24 mouse cellular contexts compared by ENCODE assay signal in genomic region chr3:102954476-102954875, GRCm38 (mm10). TPM values are rescaled to one million over a fixed set of nuclear protein-coding genes. Genes with fewer than 3 reads are reported as not detected.
"Had no signal": no experiment of that assay in that cellular context is flagged by ENCODE, and none has a peak within 500 bp of the region (broad histone marks: within the 10 kb centered on the region; RNA-seq: fewer than 3 reads in every experiment).

No protein-coding gene starts in this region.

- H3K9me3 ChIP-seq: neural tube, embryonic 13.5 days; neural tube, embryonic 15.5 days; stomach, embryonic 15.5 days had no signal

- H3K4me2 ChIP-seq: neural tube, embryonic 13.5 days; neural tube, embryonic 15.5 days; stomach, embryonic 15.5 days had no signal

- H3K4me1 ChIP-seq: neural tube, embryonic 13.5 days; neural tube, embryonic 15.5 days; stomach, embryonic 15.5 days had no signal

- H3K27me3 ChIP-seq: neural tube, embryonic 13.5 days; neural tube, embryonic 15.5 days; stomach, embryonic 15.5 days had no signal

- H3K4me3 ChIP-seq: neural tube, embryonic 13.5 days; neural tube, embryonic 15.5 days; stomach, embryonic 15.5 days had no signal

- DNase-seq: retina, postnatal 1 day; right cerebral cortex, adult 18-20 months; right cerebral cortex, postnatal 14 days; right cerebral cortex, postnatal 25 days; right cerebral cortex, postnatal 4 days; spleen, adult 18-20 months; thymus, adult 18-20 months; thymus, adult 2 months; thymus, postnatal 14 days; thymus, postnatal 25 days; thymus, postnatal 36 days; thymus, postnatal 4 days had no signal

- H3K27ac ChIP-seq: neural tube, embryonic 13.5 days; neural tube, embryonic 15.5 days; stomach, embryonic 15.5 days; stomach, postnatal 0 days had no signal

- H3K36me3 ChIP-seq: neural tube, embryonic 13.5 days; neural tube, embryonic 15.5 days; stomach, embryonic 15.5 days had no signal

- H3K9ac ChIP-seq: neural tube, embryonic 13.5 days; neural tube, embryonic 15.5 days; stomach, embryonic 15.5 days had no signal

RNA-seq across cellular contexts. Expression of gene Nr1h5, which starts 9.5 kb away (rescaled TPM):
- total RNA-seq: neutrophil, adult 5-6 weeks had no signal
- polyA plus RNA-seq: neural tube, embryonic 14.5 days; small intestine, adult 2 months; spleen, adult 2 months; stomach, embryonic 14.5 days; stomach, postnatal 0 days; thymus, postnatal 0 days; urinary bladder, adult 2 months had no signal

RNA-seq across cellular contexts. Expression of gene Sycp1, which starts 18.6 kb away (rescaled TPM):
- total RNA-seq: neutrophil, adult 5-6 weeks had no signal
- polyA plus RNA-seq: neural tube, embryonic 13.5 days; neural tube, embryonic 14.5 days; neural tube, embryonic 15.5 days; small intestine, adult 2 months; spleen, adult 2 months; stomach, embryonic 14.5 days; stomach, embryonic 15.5 days; stomach, embryonic 16.5 days; stomach, postnatal 0 days; thymus, adult 2 months; thymus, postnatal 0 days; urinary bladder, adult 2 months had no signal
